Mouse (Mus musculus) MEL (cell line): ENCODE measurements around the gene Zfp536.

Source experiments
- CTCF ChIP-seq, 3 experiments: IDR thresholded peaks in 2 of 3; conservative IDR thresholded peaks in 1 of 3; 2 replicates each; pipeline ENCODE4 v1.5.1; 2011 to 2012; ENCODE audit warnings: low read length in 3 of 3, low read depth in 2 of 3, mild to moderate bottlenecking in 2 of 3, improper control_type of control experiment in 1 of 3, inconsistent platforms in 1 of 3, mixed read lengths in 1 of 3, moderate library complexity in 1 of 3; ENCODE audit not compliant: control insufficient read depth in 1 of 3, insufficient read depth in 1 of 3, poor library complexity in 1 of 3, severe bottlenecking in 1 of 3
- MXI1 ChIP-seq: IDR thresholded peaks from 2 replicates; pipeline ENCODE4 v1.6.1; 2011; ENCODE audit warnings: mild to moderate bottlenecking, low read depth, low read length, improper control_type of control experiment
- RCOR1 ChIP-seq: IDR thresholded peaks from 2 replicates; pipeline ENCODE4 v1.6.1; 2012; ENCODE audit warnings: low read depth, mild to moderate bottlenecking, inconsistent platforms, low read length, improper control_type of control experiment
- SMC3 ChIP-seq: IDR thresholded peaks from 2 replicates; pipeline ENCODE4 v1.6.1; 2011; ENCODE audit warnings: low read depth, low read length, improper control_type of control experiment

- TF ChIP-seq CTCF (IDR thresholded peaks at IDR 0.05 in 2 of 3, conservative IDR thresholded peaks at IDR 0.05 in 1 of 3; ENCODE audit: control insufficient read depth in 1 of 3, insufficient read depth in 1 of 3, low read depth in 2 of 3, low read length in 3 of 3, poor library complexity in 1 of 3, severe bottlenecking in 1 of 3) (no peak), RCOR1 (no peak), MXI1 (no peak), SMC3 (no peak)
These were observed 154.2 kb downstream of the Zfp536 start for GRCm38 (mm10) chr7:37619254-37619653.
